ENCODE assay signal across 26 mouse cellular contexts in the genomic region with DNA sequence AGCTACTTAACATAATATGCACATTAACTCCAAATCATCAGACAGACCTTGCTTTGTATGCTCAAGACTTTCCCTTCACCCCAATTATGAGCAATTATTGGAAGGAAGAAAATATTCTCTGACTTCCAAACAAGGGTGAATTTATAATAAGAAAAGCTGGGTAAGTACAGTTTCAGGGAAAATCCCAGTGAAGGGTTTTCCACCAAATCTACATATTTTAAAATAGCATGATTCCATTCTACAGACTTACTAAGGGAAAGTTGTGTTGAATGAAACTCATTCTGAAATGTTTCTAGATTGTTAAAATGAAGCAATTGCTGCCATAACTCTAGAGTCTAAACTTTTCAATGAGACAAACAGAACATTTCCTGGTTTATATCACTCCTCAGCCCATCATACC.
"Had no signal": no experiment of that assay in that cellular context is flagged by ENCODE, and none has a peak within 500 bp of the region (broad histone marks: within the 10 kb centered on the region; RNA-seq: fewer than 3 reads in every experiment).

No protein-coding gene starts in this region.

- H3K36me3 ChIP-seq: embryonic facial prominence, embryonic 10.5 days; embryonic facial prominence, embryonic 12.5 days; embryonic facial prominence, embryonic 13.5 days; embryonic facial prominence, embryonic 15.5 days; forebrain, embryonic 10.5 days; forebrain, embryonic 12.5 days; forebrain, embryonic 15.5 days had no signal

- H3K9me3 ChIP-seq: embryonic facial prominence, embryonic 10.5 days; embryonic facial prominence, embryonic 12.5 days; embryonic facial prominence, embryonic 13.5 days; embryonic facial prominence, embryonic 15.5 days; forebrain, embryonic 10.5 days; forebrain, embryonic 12.5 days; forebrain, embryonic 13.5 days; forebrain, embryonic 15.5 days had no signal

- H3K4me1 ChIP-seq: embryonic facial prominence, embryonic 10.5 days; embryonic facial prominence, embryonic 12.5 days; embryonic facial prominence, embryonic 13.5 days; embryonic facial prominence, embryonic 15.5 days; forebrain, embryonic 10.5 days; forebrain, embryonic 12.5 days had no signal

- ATAC-seq: forebrain, embryonic 13.5 days; forebrain, embryonic 14.5 days; forebrain, embryonic 15.5 days; forebrain, embryonic 16.5 days; forebrain, postnatal 0 days had no signal

- H3K27me3 ChIP-seq: embryonic facial prominence, embryonic 12.5 days; embryonic facial prominence, embryonic 13.5 days; embryonic facial prominence, embryonic 15.5 days; forebrain, embryonic 12.5 days; forebrain, embryonic 13.5 days; forebrain, embryonic 15.5 days had no signal

- H3K9ac ChIP-seq: embryonic facial prominence, embryonic 12.5 days; embryonic facial prominence, embryonic 13.5 days; embryonic facial prominence, embryonic 15.5 days; forebrain, embryonic 12.5 days; forebrain, embryonic 13.5 days; forebrain, embryonic 15.5 days; forebrain, postnatal 0 days had no signal

- DNase-seq: cerebellum, adult 9-10 months; cerebellum, adult 9-11 months; cerebellum, postnatal 10 days; cerebellum, postnatal 14 days; cerebellum, postnatal 25 days; cerebellum, postnatal 36 days; embryo, embryonic 11 days; forebrain, postnatal 0 days; gastrocnemius, adult 2 months; gastrocnemius, postnatal 10 days; gastrocnemius, postnatal 14 days; gastrocnemius, postnatal 25 days; gastrocnemius, postnatal 36 days; heart, adult 11 months; heart, adult 2 months had no signal

- H3K4me2 ChIP-seq: embryonic facial prominence, embryonic 12.5 days; embryonic facial prominence, embryonic 13.5 days; embryonic facial prominence, embryonic 15.5 days; forebrain, embryonic 12.5 days; forebrain, embryonic 13.5 days; forebrain, embryonic 15.5 days had no signal

- H3K27ac ChIP-seq: embryonic facial prominence, embryonic 10.5 days; embryonic facial prominence, embryonic 12.5 days; embryonic facial prominence, embryonic 13.5 days; embryonic facial prominence, embryonic 15.5 days; forebrain, embryonic 10.5 days; forebrain, embryonic 12.5 days; forebrain, embryonic 13.5 days; forebrain, embryonic 15.5 days; gastrocnemius, adult 2 months; heart, adult 2 months had no signal

- H3K4me3 ChIP-seq: embryonic facial prominence, embryonic 10.5 days; embryonic facial prominence, embryonic 12.5 days; embryonic facial prominence, embryonic 13.5 days; embryonic facial prominence, embryonic 15.5 days; erythroblast, embryonic 14.5 days; forebrain, embryonic 10.5 days; forebrain, embryonic 12.5 days; forebrain, embryonic 13.5 days; forebrain, embryonic 15.5 days; gastrocnemius, adult 2 months; heart, adult 2 months had no signal
